Mouse (Mus musculus) spleen, postnatal 36 days (tissue): ENCODE data around the gene Tmem230.
"Not testable (repeated sequence)": the region's sequence is repeated elsewhere in the genome, so short reads cannot be mapped to it uniquely, and the experiment has no call there.

Experiments used
- DNase-seq, 2 experiments: peaks; one replicate each; pipeline ENCODE4 v3.0.0; 2022; ENCODE audit warnings: low spot score in 2 of 2, mixed read lengths in 1 of 2

Tmem230 gene

GRCm38 (mm10) chr2:132272694-132273389 lies 25.2 kb upstream of the Tmem230 start:
- no peak for DNase-seq

GRCm38 (mm10) chr2:132270331-132270951 lies 22.8 kb upstream of the Tmem230 start:
- DNase-seq = no peak

GRCm38 (mm10) chr2:132269217-132269616 lies 21.6 kb upstream of the Tmem230 start:
- peak; percentile 47 to 52 for DNase-seq

- DNase-seq = no peak
These were observed 18.5 kb upstream of the Tmem230 start for GRCm38 (mm10) chr2:132266086-132266485.

GRCm38 (mm10) chr2:132265196-132265595 lies 17.6 kb upstream of the Tmem230 start:
- no peak for DNase-seq

GRCm38 (mm10) chr2:132264266-132264710 lies 16.7 kb upstream of the Tmem230 start:
- DNase-seq = no peak

GRCm38 (mm10) chr2:132263421-132264265 lies 16.0 kb upstream of the Tmem230 start:
- peak; percentile 27 to 42 for DNase-seq

- DNase-seq = peak; percentile 99
These were observed 15.3 kb upstream of the Tmem230 start, which contains the start of gene Cds2 for GRCm38 (mm10) chr2:132262879-132263398. Gene Cds2, plus strand, starts transcription at chr2:132263148.

GRCm38 (mm10) chr2:132262175-132262574 lies 14.6 kb upstream of the Tmem230 start:
- DNase-seq = no peak

- DNase-seq = no peak
These were observed 13.0 kb upstream of the Tmem230 start for GRCm38 (mm10) chr2:132260601-132261000.

- no peak for DNase-seq
These were observed 9.9 kb upstream of the Tmem230 start for GRCm38 (mm10) chr2:132257350-132258068.

- no peak for DNase-seq
These were observed 6.0 kb upstream of the Tmem230 start for GRCm38 (mm10) chr2:132253603-132254002.

GRCm38 (mm10) chr2:132252542-132253528 lies 5.2 kb upstream of the Tmem230 start, which contains the start of gene Pcna:
Gene Pcna, minus strand, starts transcription at chr2:132253314.
- peak; percentile 97 to 98 for DNase-seq

- DNase-seq = no peak
These were observed 4.3 kb upstream of the Tmem230 start for GRCm38 (mm10) chr2:132251911-132252310.

GRCm38 (mm10) chr2:132243370-132243769 lies 4.2 kb downstream of the Tmem230 start:
- DNase-seq = no peak

GRCm38 (mm10) chr2:132240457-132240856 lies 7.2 kb downstream of the Tmem230 start:
- DNase-seq = not testable (repeated sequence)

- not testable (repeated sequence) for DNase-seq
These were observed 8.2 kb downstream of the Tmem230 start for GRCm38 (mm10) chr2:132239434-132239833.

GRCm38 (mm10) chr2:132235975-132236374 lies 11.6 kb downstream of the Tmem230 start:
- DNase-seq = no peak

GRCm38 (mm10) chr2:132235291-132235690 lies 12.3 kb downstream of the Tmem230 start:
- no peak for DNase-seq
